Mouse (Mus musculus) thymus, postnatal 36 days (tissue): ENCODE data around the gene 1700021F05Rik.
A peak's percentile ranks its signal among the peaks of the same experiment; 100 is the strongest.

ENCODE experiments used
- DNase-seq, 2 experiments: peaks; one replicate each; pipeline ENCODE4 v3.0.0; 2022; ENCODE audit warnings: mixed read lengths in 2 of 2

The 1700021F05Rik gene

DNA sequence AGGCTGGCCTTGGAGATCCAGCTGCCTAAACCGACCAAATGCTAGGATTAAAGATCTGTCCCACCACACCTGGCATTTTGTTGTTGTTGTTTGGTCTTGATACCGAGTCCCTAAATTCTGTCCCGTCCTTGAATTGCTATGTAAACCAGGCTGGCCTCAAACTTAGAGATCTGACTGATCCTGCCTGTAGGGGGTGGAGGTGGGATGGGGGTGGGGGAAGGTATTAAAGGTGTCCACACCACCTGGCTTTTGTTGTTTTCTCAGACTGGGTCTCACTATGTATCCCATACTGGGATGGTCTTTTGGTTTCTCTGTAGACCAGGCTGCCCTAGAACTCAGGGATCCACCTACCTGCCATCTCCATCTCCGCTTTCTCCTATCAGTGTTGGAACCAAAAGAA lies 59.6 kb downstream of the 1700021F05Rik start:
- no peak for DNase-seq

DNA sequence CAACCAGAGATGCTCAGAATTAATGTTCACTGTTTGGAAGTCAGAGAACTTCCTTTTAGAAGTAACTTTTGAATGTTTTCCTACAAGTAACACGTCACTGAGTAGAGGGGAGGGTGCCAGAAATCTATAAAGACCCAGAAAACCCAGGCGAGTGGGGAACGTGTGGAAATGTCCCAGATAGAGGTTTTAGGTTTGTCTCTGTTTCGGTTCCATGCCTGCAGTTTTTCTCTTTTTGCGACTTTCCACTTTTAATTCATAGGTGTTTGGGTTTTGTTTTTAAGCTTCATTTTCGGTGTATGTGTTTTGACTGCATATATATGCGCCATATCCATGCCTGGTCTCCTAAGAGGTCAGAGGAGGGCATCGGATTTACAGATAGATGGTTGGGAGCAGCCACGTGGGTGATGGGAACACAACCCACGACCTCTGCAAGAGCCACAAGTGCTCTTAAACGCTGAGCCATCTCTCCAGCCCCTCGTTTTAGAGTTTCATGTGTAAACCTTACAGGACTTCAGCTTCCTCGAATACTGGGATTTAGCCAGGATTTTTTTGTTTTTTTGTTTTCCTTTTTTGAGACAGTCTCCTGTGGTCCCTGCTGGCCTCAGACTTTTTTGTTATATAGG lies 60.5 kb downstream of the 1700021F05Rik start:
- DNase-seq, result no peak

DNA sequence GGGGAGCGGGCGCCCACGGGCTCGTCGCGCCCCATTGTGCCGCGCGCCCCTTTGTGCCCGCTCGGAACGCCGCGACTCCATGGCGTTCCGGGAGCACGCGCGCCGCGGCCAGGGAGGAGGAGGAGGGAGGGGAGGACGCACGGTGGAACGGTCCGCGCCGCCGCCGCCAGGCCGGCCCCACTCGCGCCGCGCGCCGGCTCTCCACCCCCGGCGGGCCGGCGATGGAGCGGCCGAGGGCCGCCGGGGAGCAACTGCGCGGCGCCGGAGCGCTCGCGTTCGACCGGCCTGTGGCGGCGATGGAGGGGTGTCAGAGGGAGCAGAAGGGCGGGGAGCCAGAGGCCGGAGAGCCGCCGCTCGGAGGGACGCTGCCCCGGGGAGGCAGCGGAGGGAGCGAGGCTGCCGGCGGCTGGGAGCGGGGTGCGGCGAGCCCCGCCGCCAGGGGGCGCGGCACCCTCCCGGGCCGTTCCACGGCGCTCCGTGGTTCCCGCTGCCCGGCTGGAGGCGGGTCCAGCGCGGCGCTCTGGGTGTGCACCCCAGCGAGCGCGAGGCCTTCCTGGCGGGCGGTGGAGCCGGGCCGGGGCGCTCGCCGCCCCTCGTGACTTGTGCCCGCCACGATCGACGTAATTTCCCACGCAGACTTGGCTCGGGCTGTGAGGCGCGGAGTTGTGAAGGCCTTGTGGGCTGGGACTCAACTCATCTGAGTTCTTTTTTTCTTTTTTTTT lies 61.2 kb downstream of the 1700021F05Rik start:
- peak; percentile 87 to 90 for DNase-seq

DNA sequence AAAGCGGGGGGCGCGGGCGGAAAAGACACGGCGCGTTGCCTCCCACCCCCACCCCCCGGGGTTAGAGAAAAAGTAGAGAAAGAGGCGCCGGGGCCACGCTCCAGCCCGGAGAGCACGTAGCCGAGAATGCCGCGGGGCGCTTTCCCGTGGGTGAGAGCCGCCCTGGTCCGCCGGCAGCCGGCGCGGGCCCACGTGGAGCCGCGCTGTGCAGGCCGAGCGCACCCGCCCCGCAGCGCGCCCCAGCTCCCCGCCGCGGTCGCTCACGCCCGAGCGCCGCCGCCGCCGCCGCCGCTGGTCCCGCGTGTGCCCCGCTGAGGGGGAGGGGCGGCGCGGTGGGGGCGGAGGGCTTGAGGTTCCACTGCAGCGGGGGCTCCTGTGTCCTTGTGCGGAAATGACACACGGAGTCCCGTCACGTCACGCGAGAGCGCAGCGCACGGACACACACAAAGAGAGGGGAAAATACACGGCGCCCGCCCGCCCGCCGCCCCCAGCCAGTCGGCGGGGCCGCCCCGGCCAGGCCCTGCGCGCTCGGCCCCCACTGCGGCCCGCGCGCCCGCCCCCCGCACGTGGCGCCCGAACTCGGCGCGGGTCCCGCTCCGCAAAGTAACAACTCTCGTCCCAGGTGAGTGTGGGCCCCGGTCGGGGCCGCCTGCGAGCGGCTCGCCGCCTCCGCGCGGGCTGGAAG lies 61.9 kb downstream of the 1700021F05Rik start, which contains the start of gene Bend3:
Gene Bend3, plus strand, starts transcription at position 81 of the 685 bp plus-strand sequence.
- DNase-seq, result peak; percentile 64 to 76

DNA sequence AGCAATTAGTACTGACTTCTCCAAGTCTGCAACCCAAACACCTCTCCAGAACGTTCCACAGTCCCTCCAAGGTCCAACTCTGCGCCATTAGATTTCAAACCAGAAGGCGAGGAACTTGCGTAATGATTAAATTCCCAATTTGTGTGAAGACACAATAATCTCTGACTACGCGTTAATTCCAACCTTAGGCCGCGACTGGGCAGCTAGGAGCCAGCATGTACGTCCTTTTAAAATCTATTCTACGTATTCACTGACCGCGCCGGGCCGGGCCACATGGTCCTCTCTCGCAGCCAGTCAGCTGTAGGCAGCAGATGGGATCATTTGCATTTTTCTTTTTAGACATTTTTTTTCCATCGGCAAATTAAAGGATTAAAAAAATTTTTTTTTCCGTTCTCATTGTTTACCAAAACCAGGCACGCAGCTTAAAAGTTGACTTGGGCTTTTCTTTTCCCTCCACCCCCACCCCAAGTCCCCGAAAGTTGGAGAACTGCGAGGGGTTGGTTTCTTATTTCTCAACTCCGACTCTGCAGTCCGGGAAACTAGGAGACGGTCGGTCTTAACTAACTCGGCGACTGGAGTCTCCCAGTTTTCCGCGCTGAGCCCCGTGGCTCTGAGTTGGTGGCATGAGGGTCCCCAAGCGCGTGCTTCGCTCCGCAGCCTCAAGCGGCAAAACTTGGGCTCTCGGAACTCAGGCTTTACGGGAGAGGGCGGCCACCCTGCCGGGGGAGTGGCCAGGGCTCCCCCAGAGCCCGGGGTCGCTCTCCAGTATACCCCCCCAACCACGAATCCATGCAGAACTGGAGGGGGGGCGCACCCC lies 62.7 kb downstream of the 1700021F05Rik start:
- peak; percentile 27 to 45 for DNase-seq

DNA sequence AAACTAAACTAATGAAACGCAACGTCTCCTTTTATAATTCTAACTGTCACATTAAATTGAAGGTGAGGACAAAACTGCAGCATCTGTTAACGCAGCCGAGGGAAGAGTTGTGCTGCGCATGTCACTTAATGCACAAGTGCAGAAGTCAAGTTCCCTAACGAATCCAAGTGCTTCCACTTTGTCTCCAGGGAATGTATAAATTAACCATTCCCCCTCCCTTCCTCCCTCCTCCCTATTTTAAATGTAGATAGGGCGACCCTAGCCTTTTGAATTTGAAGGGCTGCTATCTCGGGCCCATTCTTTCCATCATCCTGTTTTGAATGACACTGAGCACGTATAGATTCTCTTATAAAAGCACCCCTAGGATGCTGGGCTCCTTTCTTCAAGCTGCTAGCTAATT lies 63.3 kb downstream of the 1700021F05Rik start:
- no peak for DNase-seq

DNA sequence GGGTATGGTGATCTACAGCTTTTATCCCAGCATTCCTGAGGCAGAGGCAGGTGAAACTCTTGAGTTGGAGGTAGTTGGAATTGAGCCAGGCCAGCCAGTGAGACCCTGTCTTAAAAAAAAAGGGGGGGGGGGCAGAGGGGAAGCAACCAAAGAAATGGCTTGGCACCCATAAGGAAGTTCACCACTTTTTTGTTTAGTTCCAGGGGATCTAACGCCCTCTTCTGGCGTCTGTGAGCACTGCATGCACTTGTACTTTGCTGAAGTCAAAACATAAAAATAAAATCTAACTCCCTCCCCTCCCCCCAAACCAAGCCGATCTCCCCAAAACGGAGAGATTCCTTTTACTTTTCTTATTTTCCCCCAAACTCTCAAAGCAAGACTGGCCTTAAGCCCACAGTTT lies 65.4 kb downstream of the 1700021F05Rik start:
- DNase-seq, result peak; percentile 20 to 33
